Mouse (Mus musculus) MEL (cell line): ENCODE results near the gene Prpf8. TPM values are rescaled to one million over a fixed set of nuclear protein-coding genes. Genes with fewer than 3 reads are reported as not detected.

Experiments used
- DNase-seq: peaks from one replicate; pipeline ENCODE4 v3.0.0; 2011; ENCODE audit warnings: low read depth, low spot score
- H3K27ac ChIP-seq: 2 replicates; pipeline ENCODE4 v1.5.1; 2012; ENCODE audit warnings: low read depth, mild to moderate bottlenecking, control low read depth, low read length, moderate library complexity; ENCODE audit not compliant: control insufficient read depth
- H3K27me3 ChIP-seq, 2 experiments: fragments of 150-350 bp in 1 of 2; sonication (generic) in 1 of 2; 2 replicates each; pipeline ENCODE4 v1.6.1; 2012; ENCODE audit warnings: low read length in 2 of 2, mild to moderate bottlenecking in 2 of 2, improper control_type of control experiment in 1 of 2, moderate library complexity in 1 of 2; ENCODE audit not compliant: insufficient read depth in 2 of 2, control insufficient read depth in 1 of 2
- H3K36me3 ChIP-seq, 2 experiments: 2 replicates each; pipeline ENCODE4 v1.6.1; 2012 to 2014; ENCODE audit warnings: low read length in 2 of 2, improper control_type of control experiment in 1 of 2, inconsistent platforms in 1 of 2, mild to moderate bottlenecking in 1 of 2; ENCODE audit not compliant: insufficient read depth in 2 of 2, control insufficient read depth in 1 of 2
- H3K4me1 ChIP-seq, 2 experiments: fragments of 150-350 bp in 1 of 2; sonication (generic) in 1 of 2; 2 replicates each; pipeline ENCODE4 v1.6.1; 2012; ENCODE audit warnings: low read length in 2 of 2, improper control_type of control experiment in 1 of 2, mild to moderate bottlenecking in 1 of 2; ENCODE audit not compliant: insufficient read depth in 2 of 2, control insufficient read depth in 1 of 2
- H3K4me3 ChIP-seq, 2 experiments: fragments of 150-350 bp in 1 of 2; sonication (generic) in 1 of 2; 2 replicates each; pipeline ENCODE4 v1.5.1; 2012; ENCODE audit warnings: low read depth in 2 of 2, low read length in 2 of 2, mild to moderate bottlenecking in 2 of 2, moderate library complexity in 2 of 2, control low read depth in 1 of 2, improper control_type of control experiment in 1 of 2; ENCODE audit not compliant: control insufficient read depth in 1 of 2, insufficient read depth in 1 of 2
- H3K79me2 ChIP-seq: 2 replicates; pipeline ENCODE4 v1.6.1; 2012; ENCODE audit warnings: mild to moderate bottlenecking, low read length, moderate library complexity; ENCODE audit not compliant: control insufficient read depth, poor library complexity, insufficient read depth
- H3K9ac ChIP-seq: 2 replicates; pipeline ENCODE4 v1.6.1; 2012; ENCODE audit warnings: low read depth, mild to moderate bottlenecking, control low read depth, low read length, moderate library complexity; ENCODE audit not compliant: control insufficient read depth, poor library complexity, severe bottlenecking
- H3K9me3 ChIP-seq: fragments of 150-350 bp; sonication (generic); replicated peaks from 2 replicates; pipeline ENCODE4 v1.6.1; 2012; ENCODE audit warnings: mild to moderate bottlenecking, low read length, improper control_type of control experiment, moderate library complexity; ENCODE audit not compliant: insufficient read depth
- CHD2 ChIP-seq: IDR thresholded peaks from 2 replicates; pipeline ENCODE4 v1.6.1; 2011; ENCODE audit warnings: low read length, improper control_type of control experiment
- CTCF ChIP-seq, 3 experiments: IDR thresholded peaks in 2 of 3; conservative IDR thresholded peaks in 1 of 3; 2 replicates each; pipeline ENCODE4 v1.5.1; 2011 to 2012; ENCODE audit warnings: low read length in 3 of 3, low read depth in 2 of 3, mild to moderate bottlenecking in 2 of 3, improper control_type of control experiment in 1 of 3, inconsistent platforms in 1 of 3, mixed read lengths in 1 of 3, moderate library complexity in 1 of 3; ENCODE audit not compliant: control insufficient read depth in 1 of 3, insufficient read depth in 1 of 3, poor library complexity in 1 of 3, severe bottlenecking in 1 of 3
- ELF1 ChIP-seq: IDR thresholded peaks from 2 replicates; pipeline ENCODE4 v1.6.1; 2014; ENCODE audit warnings: low read depth, mild to moderate bottlenecking, inconsistent platforms, low read length, improper control_type of control experiment, moderate library complexity
- GATA1 ChIP-seq: IDR thresholded peaks from 2 replicates; pipeline ENCODE4 v1.6.1; 2011; ENCODE audit warnings: low read depth, low read length, improper control_type of control experiment
- HCFC1 ChIP-seq: IDR thresholded peaks from 2 replicates; pipeline ENCODE4 v1.6.1; 2012; ENCODE audit warnings: low read depth, mild to moderate bottlenecking, inconsistent platforms, low read length, improper control_type of control experiment, moderate library complexity
- JUND ChIP-seq: IDR thresholded peaks from 2 replicates; pipeline ENCODE4 v1.6.1; 2011; ENCODE audit warnings: low read depth, mild to moderate bottlenecking, improper control_type of control experiment, low read length
- MAX ChIP-seq: IDR thresholded peaks from 2 replicates; pipeline ENCODE4 v1.6.1; 2011; ENCODE audit warnings: low read length, improper control_type of control experiment
- MYB ChIP-seq: IDR thresholded peaks from 2 replicates; pipeline ENCODE4 v1.6.1; 2011; ENCODE audit warnings: mild to moderate bottlenecking, low read depth, low read length, improper control_type of control experiment
- NRF1 ChIP-seq: IDR thresholded peaks from 2 replicates; pipeline ENCODE4 v1.6.1; 2014; ENCODE audit warnings: low read depth, mild to moderate bottlenecking, inconsistent platforms, low read length, improper control_type of control experiment, moderate library complexity; ENCODE audit not compliant: poor library complexity, insufficient read depth, severe bottlenecking
- POLR2A ChIP-seq, 2 experiments: IDR thresholded peaks; 2 replicates each; pipeline ENCODE4 v1.6.1; 2011 to 2012; ENCODE audit warnings: low read length in 2 of 2, mild to moderate bottlenecking in 2 of 2, control low read depth in 1 of 2, improper control_type of control experiment in 1 of 2, low read depth in 1 of 2, moderate library complexity in 1 of 2; ENCODE audit not compliant: control insufficient read depth in 1 of 2, insufficient read depth in 1 of 2, poor library complexity in 1 of 2
- POLR2AphosphoS2 ChIP-seq: IDR thresholded peaks from 2 replicates; pipeline ENCODE4 v1.6.1; 2011; ENCODE audit warnings: low read length, improper control_type of control experiment
- POLR2AphosphoS5 ChIP-seq: IDR thresholded peaks from 2 replicates; pipeline ENCODE4 v1.6.1; 2012; ENCODE audit warnings: low read depth, borderline replicate concordance, mild to moderate bottlenecking, inconsistent platforms, low read length, moderate library complexity, mixed read lengths
- RAD21 ChIP-seq: IDR thresholded peaks from 2 replicates; pipeline ENCODE4 v1.6.1; 2011; ENCODE audit warnings: mild to moderate bottlenecking, low read depth, low read length, improper control_type of control experiment
- TAL1 ChIP-seq: IDR thresholded peaks from 2 replicates; pipeline ENCODE4 v1.6.1; 2012; ENCODE audit warnings: mild to moderate bottlenecking, inconsistent platforms, low read length, moderate library complexity, mixed read lengths
- TBP ChIP-seq: IDR thresholded peaks from 2 replicates; pipeline ENCODE4 v1.8.0; 2011; ENCODE audit warnings: low read depth, low read length, improper control_type of control experiment
- TCF12 ChIP-seq: IDR thresholded peaks from 2 replicates; pipeline ENCODE4 v1.6.1; 2014; ENCODE audit warnings: low read depth, mild to moderate bottlenecking, inconsistent platforms, low read length, improper control_type of control experiment, moderate library complexity
- UBTF ChIP-seq: IDR thresholded peaks from 2 replicates; pipeline ENCODE4 v1.6.1; 2012; ENCODE audit warnings: low read depth, mild to moderate bottlenecking, inconsistent platforms, low read length, improper control_type of control experiment, moderate library complexity, borderline replicate concordance; ENCODE audit not compliant: insufficient read depth
- USF1 ChIP-seq: IDR thresholded peaks from 2 replicates; pipeline ENCODE4 v1.6.1; 2014; ENCODE audit warnings: low read depth, mild to moderate bottlenecking, inconsistent platforms, low read length, improper control_type of control experiment, moderate library complexity
- USF2 ChIP-seq, 2 experiments: IDR thresholded peaks; 2 replicates each; pipeline ENCODE4 v1.6.1; 2011 to 2012; ENCODE audit warnings: improper control_type of control experiment in 2 of 2, low read length in 2 of 2, borderline replicate concordance in 1 of 2, inconsistent platforms in 1 of 2, low read depth in 1 of 2, mild to moderate bottlenecking in 1 of 2; ENCODE audit not compliant: insufficient read depth in 1 of 2
- ZKSCAN1 ChIP-seq: IDR thresholded peaks from 2 replicates; pipeline ENCODE4 v1.6.1; 2012; ENCODE audit warnings: low read depth, mild to moderate bottlenecking, inconsistent platforms, low read length, improper control_type of control experiment, moderate library complexity
- ZNF384 ChIP-seq: IDR thresholded peaks from 2 replicates; pipeline ENCODE4 v1.6.1; 2012; ENCODE audit warnings: low read depth, mild to moderate bottlenecking, inconsistent platforms, low read length, improper control_type of control experiment
- polyA plus RNA-seq, 2 experiments: library from polyadenylated mRNA; stranded (reverse) in 1 of 2; unstranded in 1 of 2; fragments of >175 nt in 1 of 2; fragments of >200 nt in 1 of 2; gene quantifications; 2 replicates each; pipeline versions ENCODE4 v1.2.1 to v1.2.4; 2012; ENCODE audit warnings: low replicate concordance in 2 of 2, low read depth in 1 of 2; ENCODE audit not compliant: insufficient read length in 2 of 2, insufficient read depth in 1 of 2, missing spikeins in 1 of 2
- total RNA-seq: library from RNA; depleted of rRNA; stranded (reverse); fragments of 300-350 nt; gene quantifications from 2 replicates; pipeline ENCODE4 v1.2.3, GENCODE M21; 2012

Gene Prpf8
- total and polyA plus RNA-seq, 3 experiments, result 214 to 644 (median 276) TPM

DNA sequence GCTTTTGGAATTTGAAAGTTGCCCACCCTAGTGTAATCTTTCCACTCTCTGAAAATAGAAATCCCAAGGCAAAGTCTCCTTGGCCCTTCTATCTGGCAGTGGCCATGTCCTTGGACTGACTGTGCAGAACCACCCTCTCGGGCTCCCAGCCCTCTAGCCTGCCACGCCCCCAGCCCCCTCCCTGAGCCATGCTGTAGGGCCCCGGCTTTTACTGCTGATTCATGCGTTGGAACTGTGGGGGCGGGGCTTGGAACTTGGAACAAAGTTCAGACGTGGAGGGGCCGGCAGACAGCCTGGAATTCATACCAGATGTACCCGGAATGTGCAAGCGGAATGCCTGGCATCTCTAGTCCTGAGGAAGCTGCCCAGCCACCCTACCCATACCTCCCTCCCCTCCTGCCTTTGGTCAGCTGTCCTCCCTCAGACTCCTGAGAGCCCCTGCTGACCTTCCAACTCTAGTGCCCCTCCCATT lies 23.7 kb upstream of the Prpf8 start (continued):
- TF ChIP-seq NRF1 (no peak), TCF12 (no peak)

- Histone ChIP-seq H3K79me2 (peaks cover 8% of the 10 kb centered on the region; the same call in 1 of the 2 replicates), H3K9ac (no peak overlapping the region; the same call in 1 of the 2 replicates), H3K36me3 (peaks cover 0 to 18% of the 10 kb centered on the region in 2 experiments; a peak in 2 of 4 replicates), H3K27ac (peak overlapping the region; percentile 49; the same call in 1 of the 2 replicates), H3K4me3 (no peak overlapping the region), H3K9me3 (no peaks in the 10 kb centered on the region), H3K27me3 (no peaks in the 10 kb centered on the region), H3K4me1 (peaks cover 2 to 22% of the 10 kb centered on the region in 2 experiments; a peak in 3 of 4 replicates)
- DNase-seq, result no peak
- TF ChIP-seq TAL1, result no peak
- no peak for TF ChIP-seq MYB
- no peak for TF ChIP-seq GATA1
These were observed 23.0 kb upstream of the Prpf8 start for GRCm38 (mm10) chr11:75463624-75464023.

DNA sequence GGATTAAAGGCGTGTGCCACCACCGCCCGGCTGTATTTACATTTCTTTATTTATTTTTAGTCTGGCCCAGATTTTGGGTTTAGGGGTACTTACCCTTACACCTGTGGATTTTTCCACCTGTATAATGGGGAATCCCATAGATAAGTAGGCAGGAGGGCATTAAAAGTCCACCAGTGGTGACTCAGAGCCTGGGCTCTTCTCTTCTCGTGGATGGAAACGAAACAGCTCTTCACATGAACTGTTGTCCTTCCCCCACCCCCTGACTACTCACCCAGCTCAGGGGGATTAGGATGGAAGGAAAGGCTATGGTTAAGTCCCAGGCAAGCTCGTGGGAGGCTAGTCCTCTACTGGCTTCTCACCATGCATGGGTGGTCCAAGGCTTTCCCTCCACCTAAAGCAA lies 22.2 kb upstream of the Prpf8 start:
- TF ChIP-seq MAX (no peak), GATA1 (no peak), POLR2AphosphoS5 (no peak), CHD2 (no peak), UBTF (no peak), MYB (no peak), ELF1 (no peak), TBP (no peak), USF2 (IDR thresholded peaks at IDR 0.05; ENCODE audit: borderline replicate concordance in 1 of 2, insufficient read depth in 1 of 2, low read depth in 1 of 2, low read length in 2 of 2) (no peak), POLR2A (IDR thresholded peaks at IDR 0.05; ENCODE audit: control insufficient read depth in 1 of 2, insufficient read depth in 1 of 2, low read depth in 1 of 2, low read length in 2 of 2, poor library complexity in 1 of 2) (no peak), RAD21 (no peak), USF1 (no peak), ZNF384 (no peak), JUND (no peak), POLR2AphosphoS2 (no peak), CTCF (IDR thresholded peaks at IDR 0.05 in 2 of 3, conservative IDR thresholded peaks at IDR 0.05 in 1 of 3; ENCODE audit: control insufficient read depth in 1 of 3, insufficient read depth in 1 of 3, low read depth in 2 of 3, low read length in 3 of 3, poor library complexity in 1 of 3, severe bottlenecking in 1 of 3) (no peak), HCFC1 (no peak), ZKSCAN1 (no peak), TCF12 (no peak)
- H3K9me3 ChIP-seq, result no peaks in the 10 kb centered on the region
- H3K27ac ChIP-seq, result no peak overlapping the region
- peaks cover 8% of the 10 kb centered on the region; the same call in 1 of the 2 replicates for H3K79me2 ChIP-seq
- H3K4me3 ChIP-seq, result no peak overlapping the region
- no peaks in the 10 kb centered on the region for H3K27me3 ChIP-seq
- peaks cover 0 to 11% of the 10 kb centered on the region in 2 experiments; a peak in 2 of 4 replicates for H3K36me3 ChIP-seq
- no peak overlapping the region for H3K9ac ChIP-seq
- DNase-seq, result no peak
- peaks cover 0 to 15% of the 10 kb centered on the region in 2 experiments; a peak in 3 of 4 replicates for H3K4me1 ChIP-seq
